Mouse (Mus musculus): Measurements from ENCODE around the gene Cphx3. TPM values are rescaled to one million over a fixed set of nuclear protein-coding genes. Genes with fewer than 3 reads are reported as not detected.
"Not testable (repeated sequence)": the region's sequence is repeated elsewhere in the genome, so short reads cannot be mapped to it uniquely, and the experiment has no call there.

Gene Cphx3
- polyA plus RNA-seq, 1 experiment from 2014 or later: not detected

DNA sequence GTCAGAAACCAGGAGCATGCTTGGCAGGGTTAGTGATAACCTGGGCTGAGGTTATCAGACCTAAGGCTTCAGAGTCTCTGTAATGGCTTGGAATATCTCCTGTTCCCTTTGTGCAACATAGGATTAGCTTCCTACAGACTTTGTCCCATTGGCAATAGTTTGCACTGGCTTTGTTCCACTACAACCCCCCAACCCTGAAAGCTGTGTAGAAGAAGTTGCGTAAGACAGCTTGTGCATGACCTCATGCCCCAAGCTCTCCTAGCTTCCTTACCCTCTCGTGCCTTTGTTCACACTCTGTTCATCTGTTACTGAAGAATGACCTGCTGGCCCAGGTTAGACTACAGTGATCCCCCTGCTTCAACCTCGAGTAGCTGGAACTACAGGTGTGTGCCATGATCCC is 15.5 kb downstream of the Cphx3 start:
- ATAC-seq (replicated peaks); H3K36me3 ChIP-seq (replicated peaks); H3K27ac ChIP-seq; H3K9me3 ChIP-seq; H3K27me3 ChIP-seq (replicated peaks); H3K4me2 ChIP-seq; H3K4me1 ChIP-seq; H3K9ac ChIP-seq; H3K4me3 ChIP-seq: not testable (repeated sequence)
- WGBS: no CpG with 5 or more reads among the region's 3 CpGs

DNA sequence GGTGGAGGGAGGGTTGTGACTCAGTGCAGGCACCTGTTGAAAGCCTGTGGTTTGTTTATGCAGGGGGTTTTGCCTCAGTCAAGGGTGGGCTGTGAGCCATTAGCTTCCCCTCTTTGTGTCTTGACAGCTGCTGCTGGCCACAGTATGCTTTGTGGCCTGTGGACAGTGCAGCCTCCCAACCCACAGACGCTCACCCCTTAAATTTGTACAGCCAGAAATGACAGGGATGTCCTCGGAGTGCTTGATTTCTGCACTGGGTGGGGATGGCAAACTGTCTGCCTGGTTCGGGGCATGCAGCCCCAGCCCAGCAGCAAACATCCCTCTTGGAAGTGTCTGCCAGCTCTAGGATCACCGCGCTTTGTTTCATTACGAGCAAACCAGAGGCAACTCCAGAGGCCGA is 36.1 kb downstream of the Cphx3 start, which contains the start of gene Duxbl2:
Gene Duxbl2, plus strand, starts transcription at position 200 of the 400 bp plus-strand sequence.
- not testable (repeated sequence) for H3K9me3 ChIP-seq; H3K36me3 ChIP-seq (replicated peaks); H3K27me3 ChIP-seq (replicated peaks); H3K27ac ChIP-seq; H3K9ac ChIP-seq; H3K4me2 ChIP-seq; H3K4me3 ChIP-seq; H3K4me1 ChIP-seq
- peak; percentile 45; the same call in 1 of the 2 replicates for ATAC-seq (replicated peaks)
- no CpG with 5 or more reads among the region's 7 CpGs for WGBS

DNA sequence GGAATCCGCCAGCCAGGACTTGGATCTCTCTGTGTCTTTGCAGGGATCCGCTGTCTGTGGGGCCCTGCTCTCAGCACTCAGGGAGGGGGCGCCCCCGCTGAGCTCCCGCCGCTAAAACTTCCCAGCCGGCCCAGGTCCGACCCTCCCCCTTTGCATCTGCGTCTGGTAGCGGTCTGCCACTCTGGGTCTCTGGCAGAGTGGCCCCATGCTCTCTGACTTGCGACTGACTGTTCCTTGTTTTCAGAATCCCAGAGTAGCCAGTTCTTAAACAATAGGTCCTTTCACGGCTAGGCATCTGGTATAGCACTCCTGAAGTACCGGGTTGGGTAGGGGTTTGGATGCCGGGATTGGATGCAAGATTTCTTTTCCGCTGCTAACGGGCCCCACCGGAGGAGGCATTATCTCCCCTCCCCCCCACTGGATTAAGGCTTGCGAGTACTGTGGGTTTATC is 36.5 kb downstream of the Cphx3 start:
- ATAC-seq (replicated peaks): peak; percentile 90
- not testable (repeated sequence) for H3K36me3 ChIP-seq (replicated peaks); H3K27ac ChIP-seq; H3K9me3 ChIP-seq; H3K4me2 ChIP-seq; H3K9ac ChIP-seq; H3K4me1 ChIP-seq; H3K4me3 ChIP-seq; H3K27me3 ChIP-seq (replicated peaks)
- WGBS: no CpG with 5 or more reads among the region's 18 CpGs

DNA sequence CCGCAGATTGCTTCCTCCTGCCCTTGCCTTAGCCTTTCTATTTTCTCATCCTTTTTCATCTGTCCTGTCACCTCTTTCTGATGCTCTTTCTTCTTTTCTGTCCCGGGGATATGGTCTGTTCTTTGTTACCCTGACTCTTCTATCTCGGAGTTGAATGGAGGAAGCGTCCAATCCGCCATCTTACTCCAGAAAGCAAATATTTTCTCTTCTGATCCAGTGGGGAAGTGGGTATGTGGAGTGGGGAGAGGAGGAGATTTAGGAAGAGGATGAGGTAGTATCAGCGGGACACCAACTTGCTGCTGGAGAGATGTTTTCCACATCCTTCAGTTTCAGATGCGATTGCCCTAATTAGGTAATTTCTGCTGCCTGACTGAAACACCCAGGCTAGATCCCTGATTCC is 37.0 kb downstream of the Cphx3 start:
- no CpG with 5 or more reads among the region's 7 CpGs for WGBS
- H3K4me3 ChIP-seq; H3K9me3 ChIP-seq; H3K27me3 ChIP-seq (replicated peaks); H3K27ac ChIP-seq; H3K4me2 ChIP-seq; H3K9ac ChIP-seq; H3K4me1 ChIP-seq; ATAC-seq (replicated peaks); H3K36me3 ChIP-seq (replicated peaks): not testable (repeated sequence)

DNA sequence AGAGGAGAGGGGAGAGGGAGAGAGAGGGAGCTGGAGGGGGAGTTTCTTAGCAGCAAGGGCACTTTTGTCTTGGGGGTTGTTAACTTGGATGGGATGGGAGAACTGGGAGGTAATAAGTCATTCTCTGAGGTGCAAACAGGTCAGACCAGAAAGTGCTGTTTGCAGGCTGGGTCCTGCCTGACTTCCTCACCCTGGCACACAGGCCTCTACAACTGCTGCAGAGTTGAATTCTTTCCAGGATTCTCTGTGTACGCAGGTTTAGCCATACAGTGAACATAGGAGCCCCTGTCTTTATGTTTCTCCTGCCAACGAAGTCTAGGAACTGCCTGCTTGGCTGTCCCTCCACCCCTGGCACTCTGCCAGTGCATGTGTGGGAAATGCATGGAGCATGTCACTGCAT is 65.0 kb downstream of the Cphx3 start:
- not testable (repeated sequence) for H3K4me3 ChIP-seq; H3K4me2 ChIP-seq; H3K36me3 ChIP-seq (replicated peaks); H3K27ac ChIP-seq; H3K27me3 ChIP-seq (replicated peaks); H3K9ac ChIP-seq; H3K9me3 ChIP-seq; H3K4me1 ChIP-seq; ATAC-seq (replicated peaks)
- no CpG with 5 or more reads among the region's 2 CpGs for WGBS

DNA sequence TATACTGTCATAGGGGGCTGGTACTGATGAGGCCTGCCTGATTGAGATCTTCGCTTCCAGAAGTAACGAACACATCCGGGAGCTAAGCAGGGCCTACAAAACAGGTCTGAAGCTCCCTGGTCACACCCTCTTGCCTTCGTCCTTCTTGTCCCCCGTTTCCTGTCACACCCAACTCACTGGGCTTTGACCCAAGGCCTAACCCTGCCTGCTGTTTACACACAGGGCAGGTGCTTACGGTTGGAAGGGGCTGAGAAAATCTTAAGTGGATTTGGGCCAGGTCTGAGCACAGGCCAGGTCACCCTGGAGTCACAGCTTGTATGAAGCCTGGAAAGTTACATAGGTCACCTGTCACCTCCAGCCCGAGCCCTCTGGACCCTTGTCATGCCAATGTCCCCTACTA is 73.9 kb downstream of the Cphx3 start:
- ATAC-seq (replicated peaks): not testable (repeated sequence)
- WGBS: no CpG with 5 or more reads among the region's 7 CpGs

DNA sequence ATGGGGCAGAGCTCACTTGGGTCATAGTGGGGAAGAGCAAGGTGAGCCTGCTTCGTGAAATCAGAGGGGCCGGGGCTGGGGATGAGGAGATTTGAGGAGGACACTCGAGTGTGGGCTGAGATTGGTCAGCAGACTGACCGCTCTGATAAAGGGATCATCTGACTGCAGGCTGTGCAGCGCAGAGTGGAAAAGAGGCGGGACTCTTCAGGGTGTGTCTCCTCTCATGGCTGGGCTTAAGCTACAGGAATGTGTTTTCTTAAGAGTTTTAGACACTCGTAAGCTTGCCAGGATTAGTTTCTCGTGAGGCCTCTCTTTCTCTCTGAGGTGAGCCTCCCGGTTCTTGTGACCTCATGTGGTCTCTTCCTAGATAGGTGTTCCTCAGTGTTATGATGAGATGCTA is 79.1 kb downstream of the Cphx3 start:
- not testable (repeated sequence) for H3K9me3 ChIP-seq; H3K9ac ChIP-seq; H3K27me3 ChIP-seq (replicated peaks); H3K4me3 ChIP-seq; H3K4me2 ChIP-seq; H3K4me1 ChIP-seq; H3K36me3 ChIP-seq (replicated peaks); ATAC-seq (replicated peaks); H3K27ac ChIP-seq
- no CpG with 5 or more reads among the region's 9 CpGs for WGBS

More for the DNA sequence above, 73.9 kb downstream of the Cphx3 start:
- not testable (repeated sequence) for H3K4me3 ChIP-seq; H3K9ac ChIP-seq; H3K4me2 ChIP-seq; H3K36me3 ChIP-seq (replicated peaks); H3K4me1 ChIP-seq; H3K9me3 ChIP-seq; H3K27ac ChIP-seq; H3K27me3 ChIP-seq (replicated peaks)

DNA sequence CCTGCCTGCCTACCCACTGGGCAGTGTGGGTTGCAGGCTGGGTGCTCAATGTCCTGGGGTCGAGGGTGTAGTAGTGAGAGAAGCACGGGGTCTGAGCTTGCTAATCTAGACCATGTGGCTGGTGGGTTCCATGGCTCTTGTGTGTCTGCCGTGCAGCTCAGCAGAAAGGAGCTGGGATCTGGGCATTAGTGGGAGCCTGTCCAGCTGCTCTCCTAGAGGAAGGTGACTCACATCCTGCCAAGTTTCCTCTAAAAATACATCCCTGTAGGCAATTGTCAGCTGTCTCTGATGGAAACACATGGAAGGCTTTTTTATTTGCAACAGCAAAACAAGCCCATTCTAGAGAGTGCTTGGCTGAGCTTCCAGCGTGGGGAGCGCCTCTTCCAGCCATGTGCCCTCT is 80.3 kb downstream of the Cphx3 start:
- H3K4me2 ChIP-seq; H3K27me3 ChIP-seq (replicated peaks); ATAC-seq (replicated peaks); H3K27ac ChIP-seq; H3K4me1 ChIP-seq; H3K9ac ChIP-seq; H3K36me3 ChIP-seq (replicated peaks); H3K4me3 ChIP-seq; H3K9me3 ChIP-seq: not testable (repeated sequence)
- WGBS: no CpG with 5 or more reads among the region's 5 CpGs

DNA sequence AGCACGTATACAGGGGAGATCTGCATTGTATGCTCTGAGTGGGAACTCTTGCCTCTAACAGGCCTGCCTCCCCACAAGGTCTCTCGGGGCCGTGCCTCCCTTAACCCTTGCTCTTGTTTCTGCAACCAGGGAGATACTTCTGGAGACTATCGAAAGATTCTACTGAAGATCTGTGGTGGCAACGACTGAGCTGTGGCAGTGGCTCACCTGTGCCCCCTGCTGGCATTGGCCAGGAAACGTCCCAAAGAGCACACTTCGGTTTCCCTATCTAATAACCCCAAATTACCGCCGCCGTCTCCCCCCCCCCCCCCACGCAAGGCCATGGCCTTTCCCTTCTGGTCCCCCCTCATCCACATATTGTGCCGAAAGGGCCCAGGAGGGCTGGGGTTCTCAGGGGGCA is 83.2 kb downstream of the Cphx3 start:
- H3K4me2 ChIP-seq; ATAC-seq (replicated peaks); H3K27ac ChIP-seq; H3K4me1 ChIP-seq; H3K36me3 ChIP-seq (replicated peaks); H3K27me3 ChIP-seq (replicated peaks); H3K9me3 ChIP-seq; H3K9ac ChIP-seq; H3K4me3 ChIP-seq: not testable (repeated sequence)
- whole genome bisulfite sequencing: no CpG with 5 or more reads among the region's 12 CpGs

DNA sequence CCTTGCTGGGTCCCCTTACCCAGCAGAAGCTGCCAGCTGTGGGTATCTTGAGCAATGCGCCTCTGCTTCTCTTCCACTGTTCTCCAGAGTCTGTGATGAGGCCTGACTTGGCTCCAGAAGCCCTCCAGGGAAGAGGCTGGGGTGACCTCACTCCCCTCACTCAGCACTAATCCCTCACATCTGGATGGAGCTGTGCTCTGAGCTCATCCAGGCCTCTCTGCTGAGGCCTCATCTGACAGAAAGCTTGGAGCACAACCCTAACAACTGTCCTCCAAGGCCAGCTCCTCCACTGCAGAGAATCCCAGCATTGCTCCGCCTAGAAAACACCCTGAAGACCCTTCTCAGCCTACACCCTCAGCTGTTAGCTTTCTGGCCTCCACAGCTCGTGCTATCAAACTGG is 91.9 kb downstream of the Cphx3 start:
- not testable (repeated sequence) for H3K4me3 ChIP-seq; H3K27ac ChIP-seq; ATAC-seq (replicated peaks); H3K9ac ChIP-seq; H3K9me3 ChIP-seq; H3K4me2 ChIP-seq; H3K36me3 ChIP-seq (replicated peaks); H3K4me1 ChIP-seq; H3K27me3 ChIP-seq (replicated peaks)
- no CpG with 5 or more reads among the region's 3 CpGs for WGBS

DNA sequence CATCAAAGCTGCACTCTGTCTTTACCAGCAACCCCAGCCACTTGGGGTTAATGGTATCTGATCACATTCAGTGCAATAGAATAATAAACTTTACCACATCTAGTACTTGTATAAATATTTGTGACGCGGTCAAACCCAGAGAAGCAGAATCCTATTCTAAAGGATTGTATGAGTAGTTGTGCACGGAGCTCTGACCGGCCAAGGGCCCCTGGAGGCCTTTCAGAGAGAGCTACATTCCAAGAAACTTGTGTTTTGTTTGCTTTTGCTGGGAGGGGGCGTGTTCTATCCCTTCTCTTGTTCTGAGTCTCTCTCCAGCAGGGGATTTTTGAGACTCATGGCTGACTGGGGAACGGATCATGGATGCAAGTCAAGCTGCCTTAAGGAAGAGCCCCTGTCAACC is 92.9 kb downstream of the Cphx3 start:
- not testable (repeated sequence) for H3K27me3 ChIP-seq (replicated peaks); H3K4me2 ChIP-seq; H3K4me1 ChIP-seq; H3K36me3 ChIP-seq (replicated peaks); H3K9ac ChIP-seq; H3K4me3 ChIP-seq; H3K9me3 ChIP-seq; H3K27ac ChIP-seq; ATAC-seq (replicated peaks)
- WGBS: no CpG with 5 or more reads among the region's 6 CpGs

DNA sequence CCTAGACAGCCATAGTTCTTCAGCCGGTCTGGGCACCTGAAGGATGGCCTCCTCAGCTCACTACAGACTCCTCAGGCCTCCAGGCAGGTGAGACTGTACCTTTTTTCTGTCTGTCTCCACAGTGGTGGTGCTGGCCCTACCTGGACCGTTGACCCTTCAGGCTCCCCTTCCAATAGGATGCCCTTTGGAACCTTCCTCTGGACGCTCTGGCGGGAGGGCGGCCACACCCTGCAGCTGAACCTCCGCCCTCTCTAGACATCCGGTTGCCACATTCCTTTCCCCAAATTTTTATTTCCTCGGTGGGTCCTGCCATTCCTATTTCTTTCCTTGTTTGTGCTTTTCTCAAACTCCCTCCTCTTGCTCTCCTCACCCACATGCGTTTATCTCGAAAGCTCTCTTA is 99.6 kb downstream of the Cphx3 start:
- H3K36me3 ChIP-seq (replicated peaks); H3K27ac ChIP-seq; H3K9me3 ChIP-seq; H3K4me2 ChIP-seq; H3K9ac ChIP-seq; H3K27me3 ChIP-seq (replicated peaks); H3K4me1 ChIP-seq; H3K4me3 ChIP-seq; ATAC-seq (replicated peaks): not testable (repeated sequence)
- WGBS: no CpG with 5 or more reads among the region's 10 CpGs

DNA sequence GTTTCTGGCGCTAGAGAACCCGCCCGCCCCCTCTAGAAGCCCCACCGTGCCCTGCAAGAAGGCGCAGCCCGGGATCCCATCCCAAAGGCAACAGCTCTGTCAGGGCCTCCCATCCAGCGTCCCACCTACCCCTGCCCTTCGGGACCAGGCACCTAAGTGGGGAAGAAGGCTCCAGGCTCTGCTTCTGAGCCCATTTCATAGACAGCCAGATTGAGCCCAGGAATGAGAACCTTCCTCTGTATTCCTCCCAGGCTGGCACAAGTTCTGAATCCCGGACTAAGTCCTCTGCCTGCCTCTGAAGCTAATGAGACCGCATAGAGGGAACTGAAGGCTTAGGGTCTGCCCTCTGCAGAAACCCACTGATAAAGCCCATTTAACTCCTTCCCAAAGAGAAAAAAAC is 100.3 kb downstream of the Cphx3 start, which contains the start of gene Plac9b:
Gene Plac9b, minus strand, starts transcription at position 101 of the 400 bp plus-strand sequence.
- no CpG with 5 or more reads among the region's 10 CpGs for WGBS

DNA sequence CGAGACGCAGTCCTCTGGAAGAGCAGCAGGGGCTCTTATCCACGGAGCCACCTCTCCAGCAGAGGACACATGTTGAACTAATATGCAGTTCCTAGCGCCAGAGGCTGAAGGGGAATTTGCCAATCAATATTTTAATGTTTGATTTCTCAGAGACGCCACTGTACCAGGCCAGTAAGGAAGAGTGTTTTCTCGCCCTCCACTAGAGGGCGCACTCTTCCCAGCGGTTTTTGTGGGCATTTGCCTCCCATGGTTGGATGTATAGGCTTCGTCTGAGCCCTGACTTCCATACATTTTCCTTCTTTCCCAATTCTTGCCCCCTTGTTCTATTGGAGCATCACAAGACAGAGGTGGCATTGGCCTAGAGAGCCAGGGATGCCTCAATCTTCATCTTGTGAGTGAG is 104.5 kb downstream of the Cphx3 start:
- not testable (repeated sequence) for H3K4me1 ChIP-seq; ATAC-seq (replicated peaks); H3K27me3 ChIP-seq (replicated peaks); H3K4me2 ChIP-seq; H3K4me3 ChIP-seq; H3K36me3 ChIP-seq (replicated peaks); H3K9me3 ChIP-seq; H3K27ac ChIP-seq; H3K9ac ChIP-seq
- no CpG with 5 or more reads among the region's 9 CpGs for WGBS

More for the DNA sequence above, 100.3 kb downstream of the Cphx3 start, which contains the start of gene Plac9b:
- H3K36me3 ChIP-seq (replicated peaks); H3K4me1 ChIP-seq; H3K27me3 ChIP-seq (replicated peaks); ATAC-seq (replicated peaks); H3K27ac ChIP-seq; H3K9me3 ChIP-seq; H3K4me3 ChIP-seq; H3K4me2 ChIP-seq; H3K9ac ChIP-seq: not testable (repeated sequence)
